Mouse (Mus musculus) ES-Bruce4 (cell line): ENCODE results near the gene Fars2.

ENCODE experiments used
- CTCF ChIP-seq: IDR thresholded peaks from one replicate; pipeline ENCODE4 v1.8.1; 2011; ENCODE audit warnings: low read depth, low read length
- EP300 ChIP-seq: IDR thresholded peaks from 2 replicates; pipeline ENCODE4 v1.6.1; 2011; ENCODE audit warnings: low read depth, low read length; ENCODE audit not compliant: insufficient read depth
- POLR2A ChIP-seq: IDR thresholded peaks from one replicate; pipeline ENCODE4 v1.8.1; 2011; ENCODE audit warnings: low read length; ENCODE audit not compliant: insufficient read depth

DNA sequence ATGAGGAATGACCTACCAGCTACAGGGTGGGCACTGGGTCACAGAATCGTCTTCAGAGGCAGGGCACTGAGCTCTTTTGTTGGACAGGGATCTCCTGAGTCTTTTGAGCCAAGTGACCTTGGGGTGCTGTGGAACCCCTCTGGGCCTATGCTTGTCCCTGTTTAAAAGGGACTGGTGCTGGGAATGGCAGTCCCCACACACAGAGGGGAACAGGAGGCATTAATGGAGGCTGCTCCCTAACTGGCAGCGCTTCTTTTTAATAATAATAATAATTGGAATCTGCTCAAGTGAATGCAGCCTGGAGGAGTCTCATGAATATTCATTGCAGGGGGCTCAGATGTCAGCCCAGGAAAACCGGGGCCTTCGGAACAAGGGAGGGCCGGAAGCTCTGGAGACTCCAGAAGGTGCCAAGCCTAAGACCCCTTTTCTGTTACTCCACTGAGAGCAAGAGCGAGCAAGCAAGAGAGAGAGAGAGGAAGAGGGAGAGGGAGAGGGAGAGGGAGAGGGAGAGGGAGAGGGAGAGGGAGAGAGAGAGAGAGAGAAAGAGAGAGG is 447.6 kb downstream of the Fars2 start:
- no peak for TF ChIP-seq POLR2A
- no peak for TF ChIP-seq CTCF
- no peak for TF ChIP-seq EP300
